Mouse (Mus musculus) ovary, postnatal 36 days (tissue): ENCODE results near the gene Sulf2.

ENCODE experiments used
- DNase-seq: peaks from one replicate; pipeline ENCODE4 v3.0.0; 2022; ENCODE audit warnings: low spot score, mixed read lengths

Sulf2 gene

GRCm38 (mm10) chr2:166149482-166149881, 6.0 kb downstream of the Sulf2 start:
- DNase-seq, result no peak

GRCm38 (mm10) chr2:166148672-166149332, 6.7 kb downstream of the Sulf2 start:
- peak; percentile 50 for DNase-seq

- DNase-seq, result peak; percentile 37
These were observed 7.4 kb downstream of the Sulf2 start for GRCm38 (mm10) chr2:166147930-166148651.

- DNase-seq, result no peak
These were observed 9.0 kb downstream of the Sulf2 start for GRCm38 (mm10) chr2:166146446-166146845.

- DNase-seq, result peak; percentile 45
These were observed 10.4 kb downstream of the Sulf2 start for GRCm38 (mm10) chr2:166145031-166145430.

GRCm38 (mm10) chr2:166143871-166144270, 11.6 kb downstream of the Sulf2 start:
- DNase-seq, result no peak

- peak; percentile 39 for DNase-seq
These were observed 12.8 kb downstream of the Sulf2 start for GRCm38 (mm10) chr2:166142561-166143112.

- DNase-seq, result no peak
These were observed 13.6 kb downstream of the Sulf2 start for GRCm38 (mm10) chr2:166141910-166142309.

- DNase-seq, result no peak
These were observed 14.4 kb downstream of the Sulf2 start for GRCm38 (mm10) chr2:166141039-166141438.

- DNase-seq, result peak; percentile 81
These were observed 15.0 kb downstream of the Sulf2 start for GRCm38 (mm10) chr2:166140427-166140826.

- no peak for DNase-seq
These were observed 17.2 kb downstream of the Sulf2 start for GRCm38 (mm10) chr2:166138308-166138707.

- DNase-seq, result no peak
These were observed 18.0 kb downstream of the Sulf2 start for GRCm38 (mm10) chr2:166137467-166137866.

- DNase-seq, result no peak
These were observed 19.6 kb downstream of the Sulf2 start for GRCm38 (mm10) chr2:166135711-166136485.

- DNase-seq, result no peak
These were observed 26.7 kb downstream of the Sulf2 start for GRCm38 (mm10) chr2:166128756-166129155.

GRCm38 (mm10) chr2:166128032-166128431, 27.4 kb downstream of the Sulf2 start:
- no peak for DNase-seq

- no peak for DNase-seq
These were observed 29.1 kb downstream of the Sulf2 start for GRCm38 (mm10) chr2:166126343-166126742.

- DNase-seq, result no peak
These were observed 29.8 kb downstream of the Sulf2 start for GRCm38 (mm10) chr2:166125492-166126252.

- DNase-seq, result no peak
These were observed 30.4 kb downstream of the Sulf2 start for GRCm38 (mm10) chr2:166125033-166125432.

- peak; percentile 79 for DNase-seq
These were observed 32.7 kb downstream of the Sulf2 start for GRCm38 (mm10) chr2:166122781-166123180.

GRCm38 (mm10) chr2:166121681-166122355, 33.6 kb downstream of the Sulf2 start:
- no peak for DNase-seq

- no peak for DNase-seq
These were observed 35.5 kb downstream of the Sulf2 start for GRCm38 (mm10) chr2:166119992-166120391.
